10 mouse cellular contexts compared by ENCODE assay signal in the genomic region with DNA sequence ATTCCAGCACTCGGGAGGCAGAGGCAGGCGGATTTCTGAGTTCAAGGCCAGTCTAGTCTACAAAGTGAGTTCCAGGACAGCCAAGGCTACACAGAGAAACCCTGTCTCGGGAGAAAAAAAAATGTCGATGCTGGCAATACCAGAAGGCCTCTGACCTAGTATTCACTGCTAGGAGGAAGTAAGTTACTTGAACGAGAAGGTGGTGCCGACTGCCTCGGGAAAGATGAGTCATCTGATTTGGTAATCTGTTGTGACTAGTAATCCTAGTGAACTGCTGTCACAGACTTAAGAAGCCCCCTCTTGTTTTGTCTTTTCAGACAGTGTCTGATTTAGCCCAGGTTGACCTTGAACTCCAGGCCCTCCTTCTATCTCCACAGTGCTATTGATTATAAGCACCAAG. TPM values are rescaled to one million over a fixed set of nuclear protein-coding genes. Genes with fewer than 3 reads are reported as not detected.
DNase-seq lines count a peak whose midpoint lies in the region; ATAC-seq lines count a peak whose summit lies in the region.
"Had no signal": no experiment of that assay in that cellular context is flagged by ENCODE, and none has a peak within 500 bp of the region (broad histone marks: within the 10 kb centered on the region; RNA-seq: fewer than 3 reads in every experiment).

No protein-coding gene starts in this region.

- ATAC-seq in hindbrain, embryonic 13.5 days (ENCODE audit: low FRiP score): no peak
- no peak for ATAC-seq in hindbrain, embryonic 16.5 days
- no peak for ATAC-seq in embryonic facial prominence, embryonic 14.5 days (ENCODE audit: low read depth)
- ATAC-seq in kidney, embryonic 16.5 days (ENCODE audit: low FRiP score, low TSS enrichment): no peak

- no peaks in the 10 kb centered on the region for H3K27me3 ChIP-seq in hindbrain, embryonic 13.5 days
- H3K27me3 ChIP-seq in hindbrain, embryonic 16.5 days (replicated peaks; ENCODE audit: control insufficient read depth, insufficient read depth, low read length): no peaks in the 10 kb centered on the region
- H3K27me3 ChIP-seq in embryonic facial prominence, embryonic 14.5 days (replicated peaks; ENCODE audit: control insufficient read depth, insufficient read depth, low read length): no peaks in the 10 kb centered on the region
- H3K27me3 ChIP-seq in kidney, embryonic 16.5 days (ENCODE audit: insufficient read depth, low read length): no peaks in the 10 kb centered on the region

- WGBS in hindbrain, embryonic 13.5 days: 91% methylated on average over 7 of the region's 7 CpGs
- 94% methylated on average over 7 of the region's 7 CpGs for WGBS in hindbrain, embryonic 16.5 days
- WGBS in embryonic facial prominence, embryonic 14.5 days: 87% methylated on average over 7 of the region's 7 CpGs
- 88% methylated on average over 7 of the region's 7 CpGs for WGBS in kidney, embryonic 16.5 days

- peak overlapping the region; percentile 74 for H3K4me2 ChIP-seq in hindbrain, embryonic 13.5 days
- H3K4me2 ChIP-seq in hindbrain, embryonic 16.5 days (ENCODE audit: low read length): no peak overlapping the region
- H3K4me2 ChIP-seq in embryonic facial prominence, embryonic 14.5 days (ENCODE audit: low read depth, low read length): 0 out of 2 replicates have a peak overlapping the region, but pooled peaks have one; percentile 84
- H3K4me2 ChIP-seq in kidney, embryonic 16.5 days (replicated peaks; ENCODE audit: low read depth, low read length): no peak overlapping the region

- H3K36me3 ChIP-seq in hindbrain, embryonic 13.5 days: peaks cover 41% of the 10 kb centered on the region
- H3K36me3 ChIP-seq in hindbrain, embryonic 16.5 days (ENCODE audit: control insufficient read depth, insufficient read depth, low read length): peaks cover 20% of the 10 kb centered on the region
- H3K36me3 ChIP-seq in embryonic facial prominence, embryonic 14.5 days (ENCODE audit: control insufficient read depth, insufficient read depth, low read length): peaks cover 44% of the 10 kb centered on the region
- peaks cover 38% of the 10 kb centered on the region for H3K36me3 ChIP-seq in kidney, embryonic 16.5 days (ENCODE audit: insufficient read depth, low read length)

- H3K9ac ChIP-seq in hindbrain, embryonic 13.5 days: no peak overlapping the region
- H3K9ac ChIP-seq in hindbrain, embryonic 16.5 days (ENCODE audit: low read depth, low read length): no peak overlapping the region
- H3K9ac ChIP-seq in embryonic facial prominence, embryonic 14.5 days (ENCODE audit: low read depth, low read length): no peak overlapping the region
- no peak overlapping the region for H3K9ac ChIP-seq in kidney, embryonic 16.5 days (replicated peaks; ENCODE audit: low read length)

- intact Hi-C loops in left cerebral cortex, postnatal 36 days (cut with DNase I): no loop called here

- H3K4me3 ChIP-seq in hindbrain, embryonic 13.5 days: peak overlapping the region; percentile 80; the same call in 1 of the 2 replicates
- no peak overlapping the region for H3K4me3 ChIP-seq in hindbrain, embryonic 16.5 days (ENCODE audit: low read length)
- H3K4me3 ChIP-seq in embryonic facial prominence, embryonic 14.5 days (ENCODE audit: low read depth, low read length): peak overlapping the region; percentile 75; the same call in 1 of the 2 replicates
- no peak overlapping the region for H3K4me3 ChIP-seq in kidney, embryonic 16.5 days (ENCODE audit: low read length)

- DNase-seq in CD4-positive helper T cell, adult 2 months (ENCODE audit: low read depth, low spot score): peak; percentile 19
- no peak for DNase-seq in embryonic facial prominence, embryonic 14.5 days (ENCODE audit: low spot score)
- peak; percentile 39 for DNase-seq in lung, postnatal 36 days
- no peak for DNase-seq in testis, postnatal 14 days (ENCODE audit: low spot score)
- no peak for DNase-seq in left cerebral cortex, postnatal 36 days (ENCODE audit: low spot score in 2 of 2)
- DNase-seq: kidney, adult 8-10 months; right cerebral cortex, postnatal 14 days had no signal

- no peak overlapping the region for H3K27ac ChIP-seq in hindbrain, embryonic 13.5 days
- H3K27ac ChIP-seq in hindbrain, embryonic 16.5 days (ENCODE audit: low read depth, low read length): no peak overlapping the region
- no peak overlapping the region for H3K27ac ChIP-seq in embryonic facial prominence, embryonic 14.5 days (replicated peaks; ENCODE audit: low read depth, low read length)
- H3K27ac ChIP-seq in kidney, embryonic 16.5 days (ENCODE audit: low read length): no peak overlapping the region

- no peaks in the 10 kb centered on the region for H3K9me3 ChIP-seq in hindbrain, embryonic 13.5 days
- no peaks in the 10 kb centered on the region for H3K9me3 ChIP-seq in hindbrain, embryonic 16.5 days (ENCODE audit: control insufficient read depth, low read length)
- H3K9me3 ChIP-seq in embryonic facial prominence, embryonic 14.5 days (ENCODE audit: control insufficient read depth, low read length): no peaks in the 10 kb centered on the region
- no peaks in the 10 kb centered on the region for H3K9me3 ChIP-seq in kidney, embryonic 16.5 days (ENCODE audit: low read length)

- H3K4me1 ChIP-seq in hindbrain, embryonic 13.5 days (replicated peaks): peaks cover 21% of the 10 kb centered on the region
- H3K4me1 ChIP-seq in hindbrain, embryonic 16.5 days (ENCODE audit: control insufficient read depth, insufficient read depth, low read depth, low read length): peaks cover 2% of the 10 kb centered on the region; the same call in 1 of the 2 replicates
- H3K4me1 ChIP-seq in embryonic facial prominence, embryonic 14.5 days (ENCODE audit: control insufficient read depth, insufficient read depth, low read length): peaks cover 8% of the 10 kb centered on the region; the same call in 1 of the 2 replicates
- peaks cover 9% of the 10 kb centered on the region for H3K4me1 ChIP-seq in kidney, embryonic 16.5 days (ENCODE audit: insufficient read depth, low read length)

RNA-seq across cellular contexts. Expression of gene Ing4, which starts 1.5 kb away (rescaled TPM):
- polyA plus RNA-seq in hindbrain, embryonic 13.5 days (2015; fragmentation: Nextera tagmentation; extraction: Ambion mirVana): 168 and 175 TPM in 2 replicates
- 133 and 137 TPM in 2 replicates for polyA plus RNA-seq in hindbrain, embryonic 16.5 days (2015; fragmentation: Nextera tagmentation; extraction: Ambion mirVana)
- polyA plus RNA-seq in embryonic facial prominence, embryonic 14.5 days (2014; fragmentation: Nextera tagmentation; extraction: Ambion mirVana): 99.0 and 112 TPM in 2 replicates
- 10 to 100 TPM; 55.2 to 63.9 TPM for total RNA-seq in left cerebral cortex, postnatal 36 days (2021)
- 152 and 158 TPM in 2 replicates for polyA plus RNA-seq in kidney, embryonic 16.5 days (2015; fragmentation: Nextera tagmentation; extraction: Ambion mirVana)

RNA-seq across cellular contexts. Expression of gene Acrbp, which starts 8.4 kb away (rescaled TPM):
- 17.5 and 19.7 TPM in 2 replicates for polyA plus RNA-seq in hindbrain, embryonic 13.5 days (2015; fragmentation: Nextera tagmentation; extraction: Ambion mirVana)
- polyA plus RNA-seq in hindbrain, embryonic 16.5 days (2015; fragmentation: Nextera tagmentation; extraction: Ambion mirVana): 18.2 and 20.9 TPM in 2 replicates
- 8.3 and 9.9 TPM in 2 replicates for polyA plus RNA-seq in embryonic facial prominence, embryonic 14.5 days (2014; fragmentation: Nextera tagmentation; extraction: Ambion mirVana)
- 10 to 100 TPM in 1 of 2 experiments, 1 to 10 TPM in 1; 8.3 to 13.4 TPM for total RNA-seq in left cerebral cortex, postnatal 36 days (2021)
- 16.3 and 20.4 TPM in 2 replicates for polyA plus RNA-seq in kidney, embryonic 16.5 days (2015; fragmentation: Nextera tagmentation; extraction: Ambion mirVana)

RNA-seq across cellular contexts. Expression of gene Lpar5, which starts 26.7 kb away (rescaled TPM):
- polyA plus RNA-seq in hindbrain, embryonic 13.5 days (2015; fragmentation: Nextera tagmentation; extraction: Ambion mirVana): 0.55 and 0.65 TPM in 2 replicates
- 0.36 and 0.85 TPM in 2 replicates for polyA plus RNA-seq in hindbrain, embryonic 16.5 days (2015; fragmentation: Nextera tagmentation; extraction: Ambion mirVana)
- 1.1 and 1.4 TPM in 2 replicates for polyA plus RNA-seq in embryonic facial prominence, embryonic 14.5 days (2014; fragmentation: Nextera tagmentation; extraction: Ambion mirVana)
- under 1 TPM; 0.48 to 0.84 TPM for total RNA-seq in left cerebral cortex, postnatal 36 days (2021)
- polyA plus RNA-seq in kidney, embryonic 16.5 days (2015; fragmentation: Nextera tagmentation; extraction: Ambion mirVana): 0.30 and 0.60 TPM in 2 replicates

RNA-seq across cellular contexts. Expression of gene Zfp384, which starts 32.1 kb away (rescaled TPM):
- polyA plus RNA-seq in hindbrain, embryonic 13.5 days (2015; fragmentation: Nextera tagmentation; extraction: Ambion mirVana): 17.7 and 20.4 TPM in 2 replicates
- 11.6 and 15.2 TPM in 2 replicates for polyA plus RNA-seq in hindbrain, embryonic 16.5 days (2015; fragmentation: Nextera tagmentation; extraction: Ambion mirVana)
- 10.4 and 11.9 TPM in 2 replicates for polyA plus RNA-seq in embryonic facial prominence, embryonic 14.5 days (2014; fragmentation: Nextera tagmentation; extraction: Ambion mirVana)
- 10 to 100 TPM; 33.3 to 52.7 TPM for total RNA-seq in left cerebral cortex, postnatal 36 days (2021)
- 13.7 and 14.7 TPM in 2 replicates for polyA plus RNA-seq in kidney, embryonic 16.5 days (2015; fragmentation: Nextera tagmentation; extraction: Ambion mirVana)

RNA-seq across cellular contexts. Expression of gene Pianp, which starts 44.6 kb away (rescaled TPM):
- 29.3 and 31.6 TPM in 2 replicates for polyA plus RNA-seq in hindbrain, embryonic 13.5 days (2015; fragmentation: Nextera tagmentation; extraction: Ambion mirVana)
- polyA plus RNA-seq in hindbrain, embryonic 16.5 days (2015; fragmentation: Nextera tagmentation; extraction: Ambion mirVana): 67.4 and 77.9 TPM in 2 replicates
- 5.0 and 7.2 TPM in 2 replicates for polyA plus RNA-seq in embryonic facial prominence, embryonic 14.5 days (2014; fragmentation: Nextera tagmentation; extraction: Ambion mirVana)
- total RNA-seq in left cerebral cortex, postnatal 36 days (2021): 100 to 1,000 TPM; 179 to 184 TPM
- 2.1 and 2.3 TPM in 2 replicates for polyA plus RNA-seq in kidney, embryonic 16.5 days (2015; fragmentation: Nextera tagmentation; extraction: Ambion mirVana)

Comparison
In these comparisons a context has a peak if more than half of its experiments do, and no peak if none do; other contexts are left out.
1. H3K4me2 ChIP-seq: peak in hindbrain, embryonic 13.5 days (single experiment) and embryonic facial prominence, embryonic 14.5 days (single experiment); none in hindbrain, embryonic 16.5 days (single experiment) and kidney, embryonic 16.5 days (single experiment).
2. H3K4me3 ChIP-seq: peak in hindbrain, embryonic 13.5 days (single experiment) and embryonic facial prominence, embryonic 14.5 days (single experiment); none in hindbrain, embryonic 16.5 days (single experiment) and kidney, embryonic 16.5 days (single experiment).
3. DNase-seq: peak in CD4-positive helper T cell, adult 2 months (single experiment) and lung, postnatal 36 days (single experiment); none in embryonic facial prominence, embryonic 14.5 days (single experiment), testis, postnatal 14 days (single experiment) and left cerebral cortex, postnatal 36 days (0 of 2).